In genomic region chr17:71284890-71285289, GRCm38 (mm10) we compare ENCODE assay signal across 17 mouse cellular contexts. TPM values are rescaled to one million over a fixed set of nuclear protein-coding genes. Genes with fewer than 3 reads are reported as not detected.
DNase-seq lines count a peak whose midpoint lies in the region; ATAC-seq lines count a peak whose summit lies in the region.
"Had no signal": no experiment of that assay in that cellular context is flagged by ENCODE, and none has a peak within 500 bp of the region (broad histone marks: within the 10 kb centered on the region; RNA-seq: fewer than 3 reads in every experiment).

No protein-coding gene starts in this region.

- no peak for DNase-seq in heart, postnatal 25 days (ENCODE audit: low spot score)
- DNase-seq in NIH3T3 (ENCODE audit: low read depth), result peak; percentile 61
- DNase-seq in right cerebral cortex, postnatal 36 days (ENCODE audit: low spot score in 2 of 2), result no peak
- no peak for DNase-seq in testis, postnatal 14 days (ENCODE audit: low spot score)
- DNase-seq in adrenal gland, adult 8-10 months, result no peak
- DNase-seq: cerebellum, adult 18-20 months; thymus, postnatal 4 days had no signal

- peak; percentile 29; the same call in 1 of the 2 replicates for ATAC-seq in heart, embryonic 11.5 days (replicated peaks; ENCODE audit: insufficient number of reproducible peaks, low FRiP score, low TSS enrichment)
- peak; percentile 29 for ATAC-seq in heart, embryonic 16.5 days (replicated peaks; ENCODE audit: extremely low read depth, insufficient read depth, low FRiP score)
- peak; percentile 29; the same call in 1 of the 2 replicates for ATAC-seq in liver, embryonic 15.5 days (ENCODE audit: insufficient read depth)
- ATAC-seq: forebrain, embryonic 16.5 days; hindbrain, postnatal 0 days had no signal

- no peaks in the 10 kb centered on the region for H3K9me3 ChIP-seq in heart, embryonic 11.5 days (replicated peaks; ENCODE audit: control insufficient read depth, low read length)
- H3K9me3 ChIP-seq in heart, embryonic 16.5 days (replicated peaks; ENCODE audit: control insufficient read depth, low read length), result no peaks in the 10 kb centered on the region
- H3K9me3 ChIP-seq in liver, embryonic 15.5 days (replicated peaks), result no peaks in the 10 kb centered on the region
- H3K9me3 ChIP-seq: embryonic facial prominence, embryonic 12.5 days; limb, embryonic 12.5 days; midbrain, embryonic 12.5 days; neural tube, embryonic 13.5 days; stomach, embryonic 15.5 days had no signal

- H3K36me3 ChIP-seq in heart, embryonic 11.5 days (ENCODE audit: control insufficient read depth, insufficient read depth, low read length), result no peaks in the 10 kb centered on the region
- H3K36me3 ChIP-seq in heart, embryonic 16.5 days (ENCODE audit: control insufficient read depth, insufficient read depth), result no peaks in the 10 kb centered on the region
- H3K36me3 ChIP-seq in liver, embryonic 15.5 days (replicated peaks), result no peaks in the 10 kb centered on the region
- H3K36me3 ChIP-seq: embryonic facial prominence, embryonic 12.5 days; limb, embryonic 12.5 days; midbrain, embryonic 12.5 days; neural tube, embryonic 13.5 days; stomach, embryonic 15.5 days had no signal

- intact Hi-C loops in heart, postnatal 25 days (cut with DNase I), result loop anchor here (1.0 kb wide), 1 partner anchor 14 kb away; no protein-coding TSS in a partner anchor

- peaks cover 59% of the 10 kb centered on the region for H3K4me1 ChIP-seq in heart, embryonic 11.5 days (ENCODE audit: control insufficient read depth, insufficient read depth, low read length)
- peaks cover 58% of the 10 kb centered on the region for H3K4me1 ChIP-seq in heart, embryonic 16.5 days (ENCODE audit: control insufficient read depth, insufficient read depth, low read length)
- peaks cover 77% of the 10 kb centered on the region for H3K4me1 ChIP-seq in liver, embryonic 15.5 days (replicated peaks)
- H3K4me1 ChIP-seq: midbrain, embryonic 12.5 days; neural tube, embryonic 13.5 days had no signal

- 2% methylated on average over 6 of the region's 6 CpGs for WGBS in heart, embryonic 11.5 days (ENCODE audit: insufficient replicate concordance)
- 12% methylated on average over 6 of the region's 6 CpGs for WGBS in heart, embryonic 16.5 days
- 15% methylated on average over 6 of the region's 6 CpGs for WGBS in liver, embryonic 15.5 days (ENCODE audit: insufficient replicate concordance)

- H3K4me3 ChIP-seq in heart, embryonic 11.5 days (ENCODE audit: low read depth, low read length), result no peak overlapping the region
- H3K4me3 ChIP-seq in heart, embryonic 16.5 days (ENCODE audit: low read length), result no peak overlapping the region
- H3K4me3 ChIP-seq in liver, embryonic 15.5 days (replicated peaks), result no peak overlapping the region
- H3K4me3 ChIP-seq: embryonic facial prominence, embryonic 12.5 days; limb, embryonic 12.5 days; midbrain, embryonic 12.5 days; neural tube, embryonic 13.5 days; stomach, embryonic 15.5 days had no signal

- H3K4me2 ChIP-seq in heart, embryonic 11.5 days, result peak overlapping the region; percentile 53
- peak overlapping the region; percentile 43 for H3K4me2 ChIP-seq in heart, embryonic 16.5 days (ENCODE audit: low read depth, low read length)
- peak overlapping the region; percentile 50 for H3K4me2 ChIP-seq in liver, embryonic 15.5 days
- H3K4me2 ChIP-seq: embryonic facial prominence, embryonic 12.5 days; limb, embryonic 12.5 days; midbrain, embryonic 12.5 days; neural tube, embryonic 13.5 days; stomach, embryonic 15.5 days had no signal

- H3K27me3 ChIP-seq in heart, embryonic 11.5 days (ENCODE audit: control insufficient read depth, insufficient read depth, low read length), result no peaks in the 10 kb centered on the region
- no peaks in the 10 kb centered on the region for H3K27me3 ChIP-seq in heart, embryonic 16.5 days (ENCODE audit: control insufficient read depth, insufficient read depth, low read length)
- no peaks in the 10 kb centered on the region for H3K27me3 ChIP-seq in liver, embryonic 15.5 days
- H3K27me3 ChIP-seq: embryonic facial prominence, embryonic 12.5 days; limb, embryonic 12.5 days; midbrain, embryonic 12.5 days; neural tube, embryonic 13.5 days; stomach, embryonic 15.5 days had no signal

- H3K27ac ChIP-seq in heart, embryonic 11.5 days (ENCODE audit: low read depth, low read length), result peak overlapping the region; percentile 86
- peak overlapping the region; percentile 70 for H3K27ac ChIP-seq in heart, embryonic 16.5 days (ENCODE audit: low read length)
- peak overlapping the region; percentile 90 for H3K27ac ChIP-seq in liver, embryonic 15.5 days (replicated peaks)
- H3K27ac ChIP-seq: embryonic facial prominence, embryonic 12.5 days; hindbrain, postnatal 0 days; limb, embryonic 12.5 days; midbrain, embryonic 12.5 days; neural tube, embryonic 13.5 days; stomach, embryonic 15.5 days had no signal

- peak overlapping the region; percentile 58; the same call in 1 of the 2 replicates for H3K9ac ChIP-seq in heart, embryonic 11.5 days (ENCODE audit: low read depth, low read length)
- H3K9ac ChIP-seq in heart, embryonic 16.5 days (ENCODE audit: low read length), result no peak overlapping the region
- H3K9ac ChIP-seq in liver, embryonic 15.5 days, result peak overlapping the region; percentile 16; the same call in 1 of the 2 replicates
- H3K9ac ChIP-seq: embryonic facial prominence, embryonic 12.5 days; limb, embryonic 12.5 days; midbrain, embryonic 12.5 days; neural tube, embryonic 13.5 days; stomach, embryonic 15.5 days had no signal

RNA-seq across cellular contexts. Expression of gene Emilin2, which starts 26.9 kb away (rescaled TPM):
- polyA plus RNA-seq in heart, embryonic 11.5 days (2014; fragmentation: Nextera tagmentation; extraction: Ambion mirVana), result 59.1 and 81.1 TPM in 2 replicates
- total RNA-seq in heart, postnatal 25 days (2021), result 10 to 100 TPM; 64.3 to 73.1 TPM
- 35.5 and 38.7 TPM in 2 replicates for polyA plus RNA-seq in heart, embryonic 16.5 days (2015; fragmentation: Nextera tagmentation; extraction: Ambion mirVana)
- polyA plus RNA-seq in liver, embryonic 15.5 days (2015; fragmentation: Nextera tagmentation; extraction: Ambion mirVana), result 23.9 and 29.7 TPM in 2 replicates
- total RNA-seq in adrenal gland, adult 8-10 months (2022), result 1 to 10 TPM; 4.1 to 8.7 (median 5.4) TPM
